Mouse (Mus musculus): Measurements from ENCODE around the gene Polr2b. TPM values are rescaled to one million over a fixed set of nuclear protein-coding genes. Genes with fewer than 3 reads are reported as not detected.

The Polr2b gene
- polyA plus RNA-seq, 1 experiment from 2014 or later, result 67.9 TPM

GRCm38 (mm10) chr5:77275950-77276349 lies 34.0 kb upstream of the Polr2b start:
- H3K27ac ChIP-seq, result no peak overlapping the region
- 87% methylated on average over 5 of the region's 5 CpGs for WGBS

DNA sequence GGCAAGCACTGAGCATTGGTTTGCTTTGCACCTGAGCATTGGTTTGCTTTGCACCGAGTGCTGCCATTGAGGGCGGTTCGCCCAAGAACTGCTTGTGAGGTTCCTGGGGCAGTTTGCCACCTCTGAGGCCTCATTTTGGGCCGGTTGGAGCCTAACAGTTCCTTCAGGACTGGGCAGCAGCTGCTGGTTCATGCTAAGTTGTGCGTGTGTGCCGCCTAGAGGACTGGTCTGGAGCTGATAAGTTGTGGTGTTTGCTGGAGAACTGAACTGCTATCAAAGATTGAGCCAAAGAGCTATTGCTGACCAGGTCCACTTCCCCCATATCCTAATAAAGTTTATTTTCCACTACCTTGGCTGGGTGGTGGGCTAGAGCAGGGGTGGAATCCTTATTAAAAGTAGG lies 32.7 kb upstream of the Polr2b start:
- no peaks in the 10 kb centered on the region for H3K27me3 ChIP-seq
- no peaks in the 10 kb centered on the region for H3K4me1 ChIP-seq
- 96% methylated on average over 6 of the region's 6 CpGs for WGBS
- no peak overlapping the region for H3K27ac ChIP-seq
- no peak for ATAC-seq (ENCODE audit: low FRiP score, low read depth)
- peaks cover 99% of the 10 kb centered on the region for H3K36me3 ChIP-seq
- no peak overlapping the region for H3K4me3 ChIP-seq
- no peak overlapping the region for H3K4me2 ChIP-seq (replicated peaks)
- no peak overlapping the region for H3K9ac ChIP-seq
- H3K9me3 ChIP-seq, result no peaks in the 10 kb centered on the region

More at GRCm38 (mm10) chr5:77275950-77276349, 34.0 kb upstream of the Polr2b start:
- peaks cover 98% of the 10 kb centered on the region for H3K36me3 ChIP-seq
- no peak overlapping the region for H3K4me3 ChIP-seq
- no peaks in the 10 kb centered on the region for H3K9me3 ChIP-seq
- 0 out of 2 replicates have a peak, but pooled peaks cover under 1% of the 10 kb centered on the region for H3K4me1 ChIP-seq
- H3K9ac ChIP-seq, result no peak overlapping the region
- ATAC-seq (ENCODE audit: low FRiP score, low read depth), result no peak
- no peak overlapping the region for H3K4me2 ChIP-seq (replicated peaks)
- H3K27me3 ChIP-seq, result no peaks in the 10 kb centered on the region

DNA sequence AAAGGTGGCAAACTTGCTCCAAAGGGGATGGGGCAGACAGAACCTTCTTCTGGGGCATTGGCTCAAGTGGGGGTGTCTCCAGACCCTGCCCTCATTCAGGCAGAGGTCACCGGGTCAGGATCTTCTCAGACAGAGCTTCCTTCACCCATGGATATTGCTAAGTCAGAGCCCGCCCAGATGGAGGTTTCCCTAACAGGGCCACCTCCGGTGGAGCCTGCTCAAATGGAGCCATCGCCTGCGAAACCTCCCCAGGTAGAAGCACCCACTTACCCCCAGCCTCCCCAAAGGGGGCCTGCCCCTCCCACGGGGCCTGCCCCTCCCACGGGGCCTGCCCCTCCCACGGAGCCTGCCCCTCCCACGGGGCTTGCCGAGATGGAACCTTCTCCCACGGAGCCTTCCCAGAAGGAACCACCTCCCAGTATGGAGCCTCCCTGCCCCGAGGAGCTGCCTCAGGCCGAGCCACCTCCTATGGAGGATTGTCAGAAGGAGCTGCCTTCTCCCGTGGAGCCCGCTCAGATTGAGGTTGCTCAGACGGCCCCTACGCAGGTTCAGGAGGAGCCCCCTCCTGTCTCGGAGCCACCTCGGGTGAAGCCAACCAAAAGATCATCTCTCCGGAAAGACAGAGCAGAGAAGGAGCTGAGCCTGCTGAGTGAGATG lies 28.3 kb upstream of the Polr2b start:
- Histone ChIP-seq H3K4me2 (replicated peaks) (no peak overlapping the region), H3K9me3 (no peaks in the 10 kb centered on the region), H3K4me3 (no peak overlapping the region), H3K36me3 (peaks cover 88% of the 10 kb centered on the region), H3K27me3 (no peaks in the 10 kb centered on the region), H3K9ac (no peak overlapping the region), H3K27ac (no peak overlapping the region), H3K4me1 (no peaks in the 10 kb centered on the region)
- 88% methylated on average over 20 of the region's 20 CpGs for WGBS
- no peak for ATAC-seq (ENCODE audit: low FRiP score, low read depth)

DNA sequence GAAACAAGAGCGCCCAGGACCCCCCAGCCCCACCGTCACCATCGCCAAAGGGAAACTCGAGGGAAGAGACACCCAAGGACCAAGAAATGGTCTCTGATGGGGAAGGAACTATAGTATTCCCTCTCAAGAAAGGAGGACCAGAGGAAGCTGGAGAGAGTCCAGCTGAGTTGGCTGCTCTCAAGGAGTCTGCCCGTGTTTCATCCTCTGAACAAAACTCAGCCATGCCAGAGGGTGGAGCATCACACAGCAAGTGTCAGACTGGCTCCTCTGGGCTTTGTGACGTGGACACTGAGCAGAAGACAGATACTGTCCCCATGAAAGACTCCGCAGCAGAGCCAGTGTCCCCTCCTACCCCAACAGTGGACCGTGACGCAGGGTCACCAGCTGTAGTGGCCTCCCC lies 27.7 kb upstream of the Polr2b start:
- ATAC-seq (ENCODE audit: low FRiP score, low read depth), result no peak

GRCm38 (mm10) chr5:77285685-77286084 lies 24.3 kb upstream of the Polr2b start:
- Histone ChIP-seq H3K36me3 (peaks cover 86% of the 10 kb centered on the region), H3K9me3 (no peaks in the 10 kb centered on the region), H3K4me2 (replicated peaks) (no peak overlapping the region), H3K27ac (no peak overlapping the region), H3K4me1 (no peaks in the 10 kb centered on the region), H3K4me3 (no peak overlapping the region), H3K9ac (no peak overlapping the region), H3K27me3 (no peaks in the 10 kb centered on the region)
- WGBS, result 85% methylated on average over 7 of the region's 7 CpGs
- no peak for ATAC-seq (ENCODE audit: low FRiP score, low read depth)

More for the DNA sequence above, 27.7 kb upstream of the Polr2b start:
- H3K9ac ChIP-seq, result no peak overlapping the region
- WGBS, result 93% methylated on average over 9 of the region's 9 CpGs
- H3K36me3 ChIP-seq, result peaks cover 88% of the 10 kb centered on the region
- H3K27me3 ChIP-seq, result no peaks in the 10 kb centered on the region
- H3K4me1 ChIP-seq, result no peaks in the 10 kb centered on the region
- no peak overlapping the region for H3K27ac ChIP-seq
- no peak overlapping the region for H3K4me3 ChIP-seq
- no peaks in the 10 kb centered on the region for H3K9me3 ChIP-seq
- no peak overlapping the region for H3K4me2 ChIP-seq (replicated peaks)

GRCm38 (mm10) chr5:77286904-77287303 lies 23.0 kb upstream of the Polr2b start:
- ATAC-seq (ENCODE audit: low FRiP score, low read depth), result no peak
- Histone ChIP-seq H3K27ac (no peak overlapping the region), H3K9ac (no peak overlapping the region), H3K4me2 (replicated peaks) (no peak overlapping the region), H3K36me3 (peaks cover 84% of the 10 kb centered on the region), H3K9me3 (no peaks in the 10 kb centered on the region), H3K27me3 (no peaks in the 10 kb centered on the region), H3K4me3 (no peak overlapping the region), H3K4me1 (no peaks in the 10 kb centered on the region)
- whole genome bisulfite sequencing, result 84% methylated on average over 5 of the region's 5 CpGs

DNA sequence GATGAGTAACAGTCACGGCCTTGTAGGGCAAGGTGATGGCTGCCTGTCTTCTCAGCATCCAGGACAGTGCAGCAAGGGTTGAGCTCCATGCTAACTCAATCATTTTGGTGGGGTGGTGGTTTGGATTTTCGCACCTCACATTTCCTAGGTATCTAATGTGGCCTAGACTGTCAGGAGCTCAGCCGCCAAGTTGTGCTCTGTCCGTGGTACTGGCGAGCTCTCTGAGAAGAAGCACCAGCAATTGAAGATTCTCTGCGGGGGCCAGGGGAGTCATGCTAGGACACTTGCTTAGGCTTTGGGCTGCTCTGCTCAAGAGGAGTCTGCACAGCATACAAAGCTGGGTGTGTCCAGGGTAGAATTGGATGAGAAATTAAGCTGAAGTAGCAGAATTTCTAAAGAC lies 22.0 kb upstream of the Polr2b start:
- no peaks in the 10 kb centered on the region for H3K27me3 ChIP-seq
- H3K4me2 ChIP-seq (replicated peaks), result no peak overlapping the region
- no peak overlapping the region for H3K27ac ChIP-seq
- no peaks in the 10 kb centered on the region for H3K9me3 ChIP-seq
- peaks cover 84% of the 10 kb centered on the region for H3K36me3 ChIP-seq
- no peak overlapping the region for H3K4me3 ChIP-seq
- ATAC-seq (ENCODE audit: low FRiP score, low read depth), result no peak
- no peak overlapping the region for H3K9ac ChIP-seq
- H3K4me1 ChIP-seq, result no peaks in the 10 kb centered on the region
- 77% methylated on average over 6 of the region's 6 CpGs for WGBS

DNA sequence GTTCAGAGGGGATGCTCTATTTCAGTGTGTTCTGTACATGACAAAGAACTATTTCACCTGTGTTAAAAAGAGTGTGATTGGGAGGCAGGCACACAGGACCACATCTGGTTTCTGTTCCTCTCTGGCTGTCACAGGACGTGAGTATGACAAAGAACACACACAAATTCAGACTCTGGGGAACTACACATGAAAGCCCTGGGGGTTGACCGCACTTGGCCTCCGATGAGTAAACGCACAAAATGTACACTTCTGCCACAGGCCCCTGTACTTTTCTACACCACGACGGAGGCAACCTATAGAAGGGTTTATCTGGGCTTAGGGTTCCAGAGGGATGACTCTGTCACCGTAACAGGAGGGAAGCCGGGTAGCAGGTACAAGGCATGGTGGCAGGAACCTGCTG lies 20.3 kb upstream of the Polr2b start:
- H3K9ac ChIP-seq, result no peak overlapping the region
- H3K27ac ChIP-seq, result no peak overlapping the region
- H3K27me3 ChIP-seq, result no peaks in the 10 kb centered on the region
- no peaks in the 10 kb centered on the region for H3K9me3 ChIP-seq
- no peak overlapping the region for H3K4me3 ChIP-seq
- H3K36me3 ChIP-seq, result peaks cover 89% of the 10 kb centered on the region
- ATAC-seq (ENCODE audit: low FRiP score, low read depth), result no peak
- WGBS, result 57% methylated on average over 8 of the region's 8 CpGs
- no peak overlapping the region for H3K4me2 ChIP-seq (replicated peaks)
- H3K4me1 ChIP-seq, result no peaks in the 10 kb centered on the region

DNA sequence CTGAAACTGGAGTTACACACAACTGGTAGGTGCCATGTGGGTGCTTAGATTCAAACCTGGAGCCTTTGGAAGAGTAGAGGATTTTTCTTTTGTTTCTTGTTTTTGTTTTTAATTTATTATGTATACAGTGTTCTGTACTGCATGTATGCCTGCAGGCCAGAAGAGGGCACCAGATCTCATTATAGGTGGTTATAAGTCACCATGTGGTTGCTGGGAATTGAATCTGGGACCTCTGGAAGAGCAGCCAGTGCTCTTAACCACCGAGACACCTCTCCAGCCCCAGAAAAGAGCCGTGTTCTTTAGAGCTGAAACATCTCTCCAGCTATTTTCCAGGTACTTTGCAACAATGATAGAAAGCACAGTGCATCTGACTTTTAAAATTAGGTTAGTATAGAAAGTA lies 19.3 kb upstream of the Polr2b start:
- H3K9ac ChIP-seq, result no peak overlapping the region
- H3K4me1 ChIP-seq, result no peaks in the 10 kb centered on the region
- H3K27me3 ChIP-seq, result no peaks in the 10 kb centered on the region
- no peak overlapping the region for H3K4me2 ChIP-seq (replicated peaks)
- H3K36me3 ChIP-seq, result peaks cover 90% of the 10 kb centered on the region
- no peak for ATAC-seq (ENCODE audit: low FRiP score, low read depth)
- H3K27ac ChIP-seq, result no peak overlapping the region
- no peak overlapping the region for H3K4me3 ChIP-seq
- H3K9me3 ChIP-seq, result no peaks in the 10 kb centered on the region
- 95% methylated on average over 2 of the region's 2 CpGs for WGBS

- no peaks in the 10 kb centered on the region for H3K27me3 ChIP-seq
- H3K4me2 ChIP-seq (replicated peaks), result no peak overlapping the region
- H3K9ac ChIP-seq, result no peak overlapping the region
- no peaks in the 10 kb centered on the region for H3K4me1 ChIP-seq
- no peak overlapping the region for H3K4me3 ChIP-seq
- no peak for ATAC-seq (ENCODE audit: low FRiP score, low read depth)
- H3K27ac ChIP-seq, result no peak overlapping the region
- no peaks in the 10 kb centered on the region for H3K9me3 ChIP-seq
- WGBS, result 90% methylated on average over 7 of the region's 7 CpGs
- H3K36me3 ChIP-seq, result peaks cover 91% of the 10 kb centered on the region
Measured at GRCm38 (mm10) chr5:77292803-77293522, 17.0 kb upstream of the Polr2b start.

DNA sequence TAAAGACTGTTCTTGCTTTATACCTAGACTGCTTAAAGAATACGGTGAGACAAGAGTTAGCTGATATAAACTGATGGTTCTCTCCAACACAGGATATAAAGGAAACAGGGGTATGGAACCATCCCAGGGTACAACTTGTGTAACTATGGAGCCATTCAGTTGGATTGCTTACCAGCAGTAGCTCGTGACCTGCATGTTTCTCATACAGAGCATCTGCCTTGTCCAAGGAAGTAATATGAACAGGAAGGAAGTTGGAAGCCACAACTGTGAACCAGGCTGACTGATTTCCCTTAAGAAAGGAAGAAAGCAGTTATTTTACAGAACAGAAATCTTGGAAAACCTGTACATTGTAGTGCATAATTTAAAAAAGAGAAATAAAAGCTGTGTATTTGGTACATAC lies 10.5 kb upstream of the Polr2b start:
- no peaks in the 10 kb centered on the region for H3K27me3 ChIP-seq
- no peak overlapping the region for H3K4me2 ChIP-seq (replicated peaks)
- WGBS, result 89% methylated on average over 2 of the region's 2 CpGs
- no peak overlapping the region for H3K4me3 ChIP-seq
- 0 out of 2 replicates have a peak, but pooled peaks cover 2% of the 10 kb centered on the region for H3K4me1 ChIP-seq
- H3K9me3 ChIP-seq, result no peaks in the 10 kb centered on the region
- no peak overlapping the region for H3K9ac ChIP-seq
- no peak overlapping the region for H3K27ac ChIP-seq
- no peak for ATAC-seq (ENCODE audit: low FRiP score, low read depth)
- H3K36me3 ChIP-seq, result peaks cover 67% of the 10 kb centered on the region

DNA sequence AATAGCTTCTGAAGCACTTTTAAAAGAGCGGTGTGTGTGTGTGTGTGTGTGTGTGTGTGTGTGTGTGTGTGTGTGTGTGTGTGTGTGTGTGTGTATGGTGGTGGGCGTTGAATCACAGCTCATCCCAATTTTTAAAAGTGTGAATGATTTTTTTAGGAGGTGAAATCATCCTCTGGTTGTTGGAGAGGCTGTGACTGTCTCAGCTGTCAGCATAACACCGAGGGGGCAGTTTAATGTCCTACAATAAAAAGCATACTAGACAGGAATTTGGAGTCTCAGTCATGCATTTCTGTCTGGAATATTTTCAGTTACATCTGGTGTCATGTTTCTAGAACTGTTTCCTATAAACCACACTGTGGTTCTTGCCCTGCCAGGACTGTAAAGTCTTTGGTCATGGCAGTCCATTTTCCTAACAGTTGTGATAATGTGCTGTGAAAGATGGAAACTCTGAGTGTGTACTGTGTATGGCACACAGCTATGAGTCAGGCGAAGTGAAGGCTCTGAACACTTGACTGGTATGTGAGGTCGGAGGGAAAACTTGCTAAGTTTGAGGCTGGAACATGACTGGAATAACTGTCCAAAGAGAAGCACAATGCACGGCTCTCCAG lies 8.5 kb upstream of the Polr2b start:
- no peak overlapping the region; the same call in 1 of the 2 replicates for H3K27ac ChIP-seq
- ATAC-seq (ENCODE audit: low FRiP score, low read depth), result peak; percentile 71; the same call in 1 of the 2 replicates
- no peak overlapping the region for H3K4me2 ChIP-seq (replicated peaks)
- no peaks in the 10 kb centered on the region for H3K27me3 ChIP-seq
- H3K9ac ChIP-seq, result no peak overlapping the region
- 69% methylated on average over 6 of the region's 6 CpGs for WGBS
- H3K4me3 ChIP-seq, result no peak overlapping the region
- 0 out of 2 replicates have a peak, but pooled peaks cover 2% of the 10 kb centered on the region for H3K4me1 ChIP-seq
- no peaks in the 10 kb centered on the region for H3K9me3 ChIP-seq
- peaks cover 69% of the 10 kb centered on the region for H3K36me3 ChIP-seq

Data from limb, embryonic 13.5 days (tissue).